In the genomic region with DNA sequence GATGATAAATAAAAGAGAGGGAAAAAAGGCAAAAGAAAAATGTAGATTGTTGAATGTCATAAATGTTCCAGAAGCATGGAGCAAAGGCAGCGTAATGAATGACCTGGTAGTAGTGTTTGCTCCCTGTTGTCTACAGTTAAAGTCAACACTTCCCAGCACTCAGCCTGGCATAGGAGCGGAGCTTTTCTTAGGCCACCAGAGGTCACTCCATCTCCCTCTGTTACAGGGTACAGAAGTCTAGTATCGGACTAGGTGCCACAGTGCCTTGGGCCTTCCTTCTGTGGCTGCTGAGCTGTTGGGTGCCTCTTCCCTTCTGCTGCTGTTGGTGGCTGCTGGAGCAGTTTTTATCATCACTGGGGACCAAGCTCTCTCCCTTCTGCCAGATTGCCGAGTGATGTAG, we compare ENCODE assay signal across 9 mouse cellular contexts. TPM values are rescaled to one million over a fixed set of nuclear protein-coding genes. Genes with fewer than 3 reads are reported as not detected.
DNase-seq lines count a peak whose midpoint lies in the region; ATAC-seq and TF ChIP-seq lines count a peak whose summit lies in the region.
"Had no signal": no experiment of that assay in that cellular context is flagged by ENCODE, and none has a peak within 500 bp of the region (broad histone marks: within the 10 kb centered on the region; RNA-seq: fewer than 3 reads in every experiment).

No protein-coding gene starts in this region.

- peak; percentile 29; the same call in 1 of the 2 replicates for ATAC-seq in liver, postnatal 0 days
- ATAC-seq in hematopoietic stem cell, adult 5-6 weeks (replicated peaks in 1 of 2; ENCODE audit: insufficient read depth in 1 of 2, low FRiP score in 2 of 2, low TSS enrichment in 1 of 2, low read depth in 1 of 2, poor library complexity in 2 of 2, severe bottlenecking in 2 of 2), result peak; percentile 71 to 77; a peak in 3 of 4 replicates
- no peak for ATAC-seq in inflammation-experienced regulatory T-cells, adult 6 months

- no peaks in the 10 kb centered on the region for H3K4me1 ChIP-seq in liver, postnatal 0 days (ENCODE audit: insufficient read depth)
- H3K4me1 ChIP-seq: stomach, embryonic 15.5 days had no signal

- no peak overlapping the region for H3K27ac ChIP-seq in liver, postnatal 0 days (ENCODE audit: low read depth)
- H3K27ac ChIP-seq: stomach, embryonic 15.5 days had no signal

- no peak overlapping the region for H3K9ac ChIP-seq in liver, postnatal 0 days (replicated peaks)
- H3K9ac ChIP-seq: stomach, embryonic 15.5 days had no signal

- H3K9me3 ChIP-seq in liver, postnatal 0 days (ENCODE audit: low read length), result no peaks in the 10 kb centered on the region
- H3K9me3 ChIP-seq: stomach, embryonic 15.5 days had no signal

- no peak overlapping the region for H3K4me3 ChIP-seq in liver, postnatal 0 days (ENCODE audit: low read depth, low read length)
- H3K4me3 ChIP-seq: stomach, embryonic 15.5 days had no signal

- peak; percentile 36 to 49 for DNase-seq in cerebellum, postnatal 10 days
- no peak for DNase-seq in cerebellum, adult 9-11 months
- DNase-seq in liver, postnatal 0 days, result no peak
- DNase-seq in liver, result no peak
- DNase-seq in retina, embryonic 14.5 days (ENCODE audit: low spot score), result peak; percentile 70
- DNase-seq in right cerebral cortex, postnatal 4 days, result no peak

- no peak overlapping the region for H3K4me2 ChIP-seq in liver, postnatal 0 days (ENCODE audit: low read depth, low read length)
- H3K4me2 ChIP-seq: stomach, embryonic 15.5 days had no signal

- H3K27me3 ChIP-seq in liver, postnatal 0 days (ENCODE audit: insufficient read depth, low read length), result no peaks in the 10 kb centered on the region
- H3K27me3 ChIP-seq: stomach, embryonic 15.5 days had no signal

- TF ChIP-seq CTCF in liver, postnatal 0 days (IDR thresholded peaks at IDR 0.05; ENCODE audit: low read depth), result peak; percentile 55

- no peak for TF ChIP-seq EP300 in liver, postnatal 0 days (IDR thresholded peaks at IDR 0.05; ENCODE audit: low read depth)

- H3K36me3 ChIP-seq in liver, postnatal 0 days (replicated peaks; ENCODE audit: insufficient read depth, low read length), result no peaks in the 10 kb centered on the region
- H3K36me3 ChIP-seq: stomach, embryonic 15.5 days had no signal

- 49% methylated on average over 4 of the region's 4 CpGs for WGBS in liver, postnatal 0 days (ENCODE audit: insufficient replicate concordance)

RNA-seq across cellular contexts. Expression of gene Akirin1, which starts 8.2 kb away (rescaled TPM):
- 21.2 and 22.7 TPM in 2 replicates for polyA plus RNA-seq in liver, postnatal 0 days (2015; fragmentation: Nextera tagmentation; extraction: Ambion mirVana)
- 21.4 and 22.0 TPM in 2 replicates for total RNA-seq in hematopoietic stem cell, adult 5-6 weeks (2017)
- polyA plus RNA-seq in inflammation-experienced regulatory T-cells, adult 6 months (2017; shearing (Covaris generic)), result 10 to 100 TPM; 10.8 to 20.6 (median 12.6) TPM

RNA-seq across cellular contexts. Expression of gene Rhbdl2, which starts 29.4 kb away (rescaled TPM):
- polyA plus RNA-seq in liver, postnatal 0 days (2015; fragmentation: Nextera tagmentation; extraction: Ambion mirVana), result not detected in 2 replicates
- 8.1 TPM in 1 of 2 replicates, not detected in the other for total RNA-seq in hematopoietic stem cell, adult 5-6 weeks (2017)
- polyA plus RNA-seq in inflammation-experienced regulatory T-cells, adult 6 months (2017; shearing (Covaris generic)), result under 1 TPM in 1 of 3 experiments, not detected in 2; 0.51 TPM

RNA-seq across cellular contexts. Expression of gene Ndufs5, which starts 40.3 kb away (rescaled TPM):
- 257 and 261 TPM in 2 replicates for polyA plus RNA-seq in liver, postnatal 0 days (2015; fragmentation: Nextera tagmentation; extraction: Ambion mirVana)
- total RNA-seq in hematopoietic stem cell, adult 5-6 weeks (2017), result 82.3 and 157 TPM in 2 replicates
- 100 to 1,000 TPM; 125 to 184 (median 133) TPM for polyA plus RNA-seq in inflammation-experienced regulatory T-cells, adult 6 months (2017; shearing (Covaris generic))

Comparison
In these comparisons a context has a peak if more than half of its experiments do, and no peak if none do; other contexts are left out.
1. DNase-seq: peak in cerebellum, postnatal 10 days (2 of 2) and retina, embryonic 14.5 days (single experiment); none in cerebellum, adult 9-11 months (single experiment), liver, postnatal 0 days (single experiment), liver (single experiment) and right cerebral cortex, postnatal 4 days (single experiment).